Mouse (Mus musculus) small intestine, adult 2 months (tissue): ENCODE results near the gene Zfp644.

Experiments
- CTCF ChIP-seq: fragments of 200-500 bp; IDR thresholded peaks from 2 replicates; pipeline ENCODE4 v1.5.1; 2012; ENCODE audit warnings: low read depth, mild to moderate bottlenecking, control low read depth, inconsistent platforms, low read length, moderate library complexity, mixed read lengths; ENCODE audit not compliant: insufficient replicate concordance, insufficient read length; ENCODE audit errors: extremely low read depth
- POLR2A ChIP-seq: fragments of 200-500 bp; IDR thresholded peaks from 2 replicates; pipeline ENCODE4 v1.6.1; 2012; ENCODE audit warnings: low read depth, mild to moderate bottlenecking, control low read depth, inconsistent platforms, low read length, moderate library complexity

DNA sequence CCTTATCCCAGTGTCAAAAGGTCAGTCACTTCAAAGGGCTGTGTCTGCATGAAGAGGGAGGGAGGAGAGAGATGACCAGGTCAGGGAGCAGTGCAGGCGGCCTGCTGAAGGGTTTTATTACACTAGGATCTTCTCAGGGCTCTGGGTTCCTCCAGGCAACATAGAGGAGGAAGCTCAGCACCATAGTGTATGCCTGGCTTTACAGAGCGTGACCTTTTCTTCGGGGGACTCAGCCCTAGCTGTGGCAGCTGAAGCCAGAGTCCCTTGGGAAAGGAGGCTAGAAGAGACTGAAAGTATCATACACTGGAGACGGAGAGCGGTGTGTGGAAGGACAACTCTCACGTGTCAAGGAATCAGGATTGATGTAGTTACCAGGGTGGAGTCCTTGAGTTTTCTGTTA, 42.6 kb upstream of the Zfp644 start:
- TF ChIP-seq POLR2A (no peak), CTCF (no peak)
